Mouse (Mus musculus) heart, postnatal 10 days (tissue): ENCODE results near the gene Gm17359. TPM values are rescaled to one million over a fixed set of nuclear protein-coding genes. Genes with fewer than 3 reads are reported as not detected.
"Not testable (repeated sequence)": the region's sequence is repeated elsewhere in the genome, so short reads cannot be mapped to it uniquely, and the experiment has no call there.

Experiments
- DNase-seq, 2 experiments: peaks; one replicate each; pipeline ENCODE4 v3.0.0; 2021
- intact Hi-C: fragments of 180-260 bp; cut with DNase I; formaldehyde crosslinking; loops from one replicate; pipeline ENCODE4 v1.15.1; 2025
- total RNA-seq, 2 experiments: library from RNA; stranded (reverse); gene quantifications; 2 replicates each; pipeline ENCODE4 v1.2.3; 2021

Gm17359 gene
- total RNA-seq, 2 experiments from 2014 or later = not detected

GRCm38 (mm10) chr3:79410629-79410995 lies 74.2 kb downstream of the Gm17359 start:
- intact Hi-C loops = no loop called here

GRCm38 (mm10) chr3:79411666-79412065 lies 75.2 kb downstream of the Gm17359 start:
- DNase-seq = no peak
- intact Hi-C loops = no loop called here

More at GRCm38 (mm10) chr3:79410629-79410995, 74.2 kb downstream of the Gm17359 start:
- DNase-seq = no peak

GRCm38 (mm10) chr3:79413492-79413891 lies 77.0 kb downstream of the Gm17359 start:
- DNase-seq = no peak
- intact Hi-C loops = no loop called here

GRCm38 (mm10) chr3:79415081-79415480 lies 78.6 kb downstream of the Gm17359 start:
- intact Hi-C loops = no loop called here
- DNase-seq = no peak

GRCm38 (mm10) chr3:79415929-79416328 lies 79.5 kb downstream of the Gm17359 start:
- DNase-seq = no peak
- intact Hi-C loops = no loop called here

- no peak for DNase-seq
- intact Hi-C loops = no loop called here
Measured at GRCm38 (mm10) chr3:79416944-79417680, 80.7 kb downstream of the Gm17359 start.

GRCm38 (mm10) chr3:79418921-79419320 lies 82.5 kb downstream of the Gm17359 start:
- intact Hi-C loops = no loop called here
- no peak for DNase-seq

- intact Hi-C loops = no loop called here
- no peak for DNase-seq
Measured at GRCm38 (mm10) chr3:79425441-79425840, 89.0 kb downstream of the Gm17359 start.

GRCm38 (mm10) chr3:79433593-79433992 lies 97.1 kb downstream of the Gm17359 start:
- DNase-seq = no peak
- intact Hi-C loops = loop anchor here (10.0 kb wide), 2 partner anchors 139 to 209 kb away; no protein-coding TSS in a partner anchor

GRCm38 (mm10) chr3:79434436-79434835 lies 98.0 kb downstream of the Gm17359 start:
- intact Hi-C loops = loop anchor here (10.0 kb wide), 2 partner anchors 140 to 210 kb away; no protein-coding TSS in a partner anchor

GRCm38 (mm10) chr3:79434985-79435384 lies 98.5 kb downstream of the Gm17359 start:
- no peak for DNase-seq
- intact Hi-C loops = loop anchor here (10.0 kb wide), 2 partner anchors 140 to 210 kb away; no protein-coding TSS in a partner anchor

More at GRCm38 (mm10) chr3:79434436-79434835, 98.0 kb downstream of the Gm17359 start:
- DNase-seq = no peak

- intact Hi-C loops = loop anchor here (10.0 kb wide), 2 partner anchors 141 to 211 kb away; no protein-coding TSS in a partner anchor
- no peak for DNase-seq
Measured at GRCm38 (mm10) chr3:79436186-79436585, 99.7 kb downstream of the Gm17359 start.

GRCm38 (mm10) chr3:79438276-79438675 lies 101.8 kb downstream of the Gm17359 start:
- no peak for DNase-seq
- intact Hi-C loops = loop anchor here (10.0 kb wide), 2 partner anchors 143 to 213 kb away; no protein-coding TSS in a partner anchor

- peak; percentile 24 to 25 for DNase-seq
- intact Hi-C loops = no loop called here
Measured at GRCm38 (mm10) chr3:79440976-79441491, 104.6 kb downstream of the Gm17359 start.

GRCm38 (mm10) chr3:79443850-79444249 lies 107.4 kb downstream of the Gm17359 start:
- intact Hi-C loops = no loop called here

GRCm38 (mm10) chr3:79445041-79445440 lies 108.6 kb downstream of the Gm17359 start:
- intact Hi-C loops = no loop called here
- no peak for DNase-seq

More at GRCm38 (mm10) chr3:79443850-79444249, 107.4 kb downstream of the Gm17359 start:
- DNase-seq = no peak

GRCm38 (mm10) chr3:79446124-79446523 lies 109.7 kb downstream of the Gm17359 start:
- no peak for DNase-seq
- intact Hi-C loops = no loop called here

- DNase-seq, intact Hi-C loops: not testable (repeated sequence)
Measured at GRCm38 (mm10) chr3:79446648-79447047, 110.2 kb downstream of the Gm17359 start.

- intact Hi-C loops = no loop called here
Measured at GRCm38 (mm10) chr3:79448421-79448820, 112.0 kb downstream of the Gm17359 start.

GRCm38 (mm10) chr3:79449361-79449760 lies 112.9 kb downstream of the Gm17359 start:
- no peak for DNase-seq
- intact Hi-C loops = no loop called here

More at GRCm38 (mm10) chr3:79448421-79448820, 112.0 kb downstream of the Gm17359 start:
- no peak for DNase-seq

GRCm38 (mm10) chr3:79452696-79453263 lies 116.3 kb downstream of the Gm17359 start:
- intact Hi-C loops = loop anchor here (1.0 kb wide), 1 partner anchor 152 kb away; no protein-coding TSS in a partner anchor
- DNase-seq = no peak
